Mouse (Mus musculus) forebrain, embryonic 10.5 days (tissue): Measurements from ENCODE around the gene Plekhb2. TPM values are rescaled to one million over a fixed set of nuclear protein-coding genes. Genes with fewer than 3 reads are reported as not detected.

Source experiments
- DNase-seq: peaks from one replicate; pipeline ENCODE4 v3.0.0-alpha.2; 2017; ENCODE audit warnings: low spot score; ENCODE audit errors: extremely low spot score
- H3K27ac ChIP-seq: fragments of 300-500 bp; sonication (generic); 2 replicates; pipeline ENCODE4 v1.5.1; 2016; ENCODE audit warnings: mild to moderate bottlenecking
- H3K27me3 ChIP-seq: fragments of 300-500 bp; sonication (generic); 2 replicates; pipeline ENCODE4 v1.6.1; 2016; ENCODE audit warnings: mild to moderate bottlenecking; ENCODE audit not compliant: poor library complexity, severe bottlenecking
- H3K36me3 ChIP-seq: fragments of 300-500 bp; sonication (generic); replicated peaks from 2 replicates; pipeline ENCODE4 v1.6.1; 2016; ENCODE audit warnings: mild to moderate bottlenecking, moderate library complexity
- H3K4me1 ChIP-seq: fragments of 300-500 bp; sonication (generic); 2 replicates; pipeline ENCODE4 v1.6.1; 2016
- H3K4me3 ChIP-seq: fragments of 300-500 bp; sonication (generic); 2 replicates; pipeline ENCODE4 v1.5.1; 2016; ENCODE audit warnings: mild to moderate bottlenecking, moderate library complexity
- H3K9me3 ChIP-seq: fragments of 300-500 bp; sonication (generic); 2 replicates; pipeline ENCODE4 v1.6.1; 2016; ENCODE audit warnings: mild to moderate bottlenecking, moderate library complexity
- WGBS: fragments of 180-500 bp; shearing (Covaris S2); methylation state at CpG from one replicate; pipeline ENCODE4 v1.1.7; 2016; 5-methylcytosine and 5-hydroxymethylcytosine counted together
- polyA plus RNA-seq: library from polyadenylated mRNA; unstranded; fragments of >200 nt; fragmentation: Nextera tagmentation; extraction: Ambion mirVana; gene quantifications from 2 replicates; pipeline ENCODE4 v1.2.1, GENCODE M21; 2016

The Plekhb2 gene
- polyA plus RNA-seq, 1 experiment from 2014 or later: 44.7 TPM

- no peak for DNase-seq
- WGBS: 92% methylated on average over 3 of the region's 3 CpGs
- no peaks in the 10 kb centered on the region for H3K4me1 ChIP-seq
- no peak overlapping the region for H3K27ac ChIP-seq
- no peaks in the 10 kb centered on the region for H3K36me3 ChIP-seq
- H3K4me3 ChIP-seq: no peak overlapping the region
- no peaks in the 10 kb centered on the region for H3K27me3 ChIP-seq
- no peaks in the 10 kb centered on the region for H3K9me3 ChIP-seq
Measured at GRCm38 (mm10) chr1:34892466-34892865, 42.7 kb downstream of the Plekhb2 start.

DNA sequence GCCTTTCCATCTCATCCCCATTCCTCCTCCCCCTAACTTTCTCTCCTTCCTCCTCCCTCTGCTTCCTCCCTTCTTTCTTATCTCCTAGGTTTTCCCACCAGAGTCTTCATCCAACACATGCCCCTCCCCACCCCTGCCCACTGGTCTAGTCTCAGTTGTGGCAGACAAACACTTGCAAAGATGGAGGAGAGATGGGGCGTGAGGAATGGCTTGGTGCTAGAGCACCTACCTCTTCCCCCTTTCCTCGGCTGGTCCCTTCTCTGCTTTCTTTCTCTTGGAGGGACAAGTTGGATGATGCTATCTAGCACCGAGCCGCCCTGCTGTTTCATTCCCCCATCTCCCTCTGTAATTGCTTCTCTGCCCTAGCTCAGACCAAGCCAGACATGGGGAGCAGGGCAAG, 43.6 kb downstream of the Plekhb2 start:
- H3K27me3 ChIP-seq: no peaks in the 10 kb centered on the region
- H3K9me3 ChIP-seq: no peaks in the 10 kb centered on the region
- no peaks in the 10 kb centered on the region for H3K4me1 ChIP-seq
- no peaks in the 10 kb centered on the region for H3K36me3 ChIP-seq
- no peak for DNase-seq
- 77% methylated on average over 4 of the region's 4 CpGs for WGBS
- H3K27ac ChIP-seq: no peak overlapping the region
- H3K4me3 ChIP-seq: no peak overlapping the region

DNA sequence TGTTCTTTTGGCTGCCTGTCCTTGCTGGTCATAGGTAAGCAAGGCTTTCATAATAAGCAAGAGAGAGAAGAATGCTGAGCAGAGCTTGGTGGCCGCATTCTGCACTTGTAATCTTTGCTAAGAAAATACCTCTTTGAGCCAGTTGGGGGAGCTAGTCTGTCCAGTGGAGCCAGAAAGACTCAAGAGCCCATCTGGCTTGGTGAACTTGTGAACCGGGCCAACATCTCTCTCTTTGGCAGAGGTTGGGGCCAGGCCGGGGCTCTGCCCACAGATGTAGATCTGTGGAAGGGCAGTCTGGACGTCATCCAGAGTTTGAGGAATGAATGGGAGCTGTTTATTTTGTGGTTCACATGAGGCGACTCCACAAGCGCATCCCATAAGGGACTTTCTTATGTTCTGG, 44.1 kb downstream of the Plekhb2 start:
- 83% methylated on average over 6 of the region's 6 CpGs for WGBS
- no peak overlapping the region for H3K4me3 ChIP-seq
- no peaks in the 10 kb centered on the region for H3K4me1 ChIP-seq
- no peak overlapping the region for H3K27ac ChIP-seq
- H3K27me3 ChIP-seq: no peaks in the 10 kb centered on the region
- no peaks in the 10 kb centered on the region for H3K9me3 ChIP-seq
- H3K36me3 ChIP-seq: no peaks in the 10 kb centered on the region
- no peak for DNase-seq

DNA sequence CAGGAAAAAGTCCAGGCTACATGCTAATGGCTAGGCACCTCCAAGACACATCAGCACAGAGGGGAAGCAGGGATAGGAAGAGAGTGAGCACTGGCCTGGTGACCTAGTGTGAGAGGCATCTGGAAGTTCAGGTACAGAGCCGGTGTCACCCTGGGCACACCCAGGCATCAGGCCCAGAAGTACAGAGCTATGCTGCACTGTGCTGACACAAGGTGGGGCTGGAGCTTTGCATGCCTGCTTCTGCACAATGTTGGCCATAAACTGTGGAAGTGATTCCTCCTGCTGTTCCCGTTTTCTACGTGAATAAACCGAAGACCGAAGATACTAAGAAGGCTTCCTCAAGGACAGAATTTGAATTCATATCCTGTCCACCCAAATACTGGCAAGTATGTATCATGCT, 46.3 kb downstream of the Plekhb2 start:
- Histone ChIP-seq H3K4me3 (no peak overlapping the region), H3K27ac (no peak overlapping the region), H3K27me3 (no peaks in the 10 kb centered on the region), H3K9me3 (no peaks in the 10 kb centered on the region), H3K36me3 (no peaks in the 10 kb centered on the region), H3K4me1 (no peaks in the 10 kb centered on the region)
- DNase-seq: no peak
- 95% methylated on average over 5 of the region's 5 CpGs for WGBS

- H3K27me3 ChIP-seq: no peaks in the 10 kb centered on the region
- no peaks in the 10 kb centered on the region for H3K4me1 ChIP-seq
- H3K36me3 ChIP-seq: no peaks in the 10 kb centered on the region
- no peak overlapping the region for H3K4me3 ChIP-seq
- no peak for DNase-seq
- no peaks in the 10 kb centered on the region for H3K9me3 ChIP-seq
- H3K27ac ChIP-seq: no peak overlapping the region
- WGBS: 63% methylated on average over 4 of the region's 4 CpGs
Measured at GRCm38 (mm10) chr1:34896898-34897297, 47.1 kb downstream of the Plekhb2 start.

DNA sequence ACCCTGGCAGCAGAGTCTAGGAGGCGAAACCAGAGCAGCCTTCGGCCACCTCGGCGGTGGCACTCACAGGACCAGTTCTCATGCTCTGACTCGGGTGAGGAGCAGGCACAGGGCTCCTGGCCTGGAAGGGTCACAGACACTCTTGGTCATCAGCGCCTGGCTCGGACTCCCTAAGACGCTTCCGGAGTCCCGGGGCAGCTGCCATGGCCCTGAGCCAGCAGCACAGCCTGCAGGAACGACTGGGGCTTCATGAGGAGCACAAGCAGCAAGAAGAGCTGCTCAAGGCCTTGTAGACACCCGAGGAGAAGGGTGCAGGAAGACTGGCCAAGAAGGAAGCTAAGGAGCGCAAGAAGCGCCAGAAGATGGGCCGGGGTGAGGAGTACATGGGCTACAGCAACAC, 78.9 kb downstream of the Plekhb2 start:
- Histone ChIP-seq H3K36me3 (no peaks in the 10 kb centered on the region), H3K27me3 (no peaks in the 10 kb centered on the region), H3K9me3 (peaks cover 43% of the 10 kb centered on the region), H3K4me3 (no peak overlapping the region), H3K27ac (no peak overlapping the region), H3K4me1 (no peaks in the 10 kb centered on the region)
- no peak for DNase-seq
- 91% methylated on average over 15 of the region's 15 CpGs for WGBS

Other genes with a start within 250 kb of the Plekhb2 start
- gene Fam168b, start 6.9 kb upstream of the Plekhb2 start, polyA plus RNA-seq: 112 and 118 TPM in 2 replicates